Mouse (Mus musculus): ENCODE results near the gene Trp53rka. TPM values are rescaled to one million over a fixed set of nuclear protein-coding genes. Genes with fewer than 3 reads are reported as not detected.

Gene Trp53rka
- total RNA-seq, 2 experiments from 2014 or later = 13.1 to 15.8 TPM

GRCm38 (mm10) chr2:165486401-165486800, 6.7 kb downstream of the Trp53rka start:
- DNase-seq = no peak

DNA sequence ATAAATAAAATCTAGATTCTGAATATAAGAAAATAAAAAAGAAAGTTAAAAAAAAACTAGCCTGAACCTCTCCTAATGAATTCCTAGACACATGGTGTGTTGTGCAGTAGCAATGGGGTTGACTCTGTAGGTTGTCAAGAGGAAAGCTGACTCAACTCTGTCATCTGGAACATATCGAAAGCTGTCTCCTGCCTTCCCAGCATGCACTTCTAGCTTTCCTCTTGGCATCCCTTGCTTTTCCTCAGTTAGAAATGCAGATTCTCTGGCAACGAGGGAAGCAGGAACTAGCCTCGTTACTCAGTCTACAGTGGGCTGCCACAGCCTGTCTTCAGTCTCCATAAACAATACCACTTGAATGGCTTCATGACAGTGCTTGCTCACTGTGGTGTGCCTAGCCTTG, 7.3 kb downstream of the Trp53rka start:
- no peak for DNase-seq

DNA sequence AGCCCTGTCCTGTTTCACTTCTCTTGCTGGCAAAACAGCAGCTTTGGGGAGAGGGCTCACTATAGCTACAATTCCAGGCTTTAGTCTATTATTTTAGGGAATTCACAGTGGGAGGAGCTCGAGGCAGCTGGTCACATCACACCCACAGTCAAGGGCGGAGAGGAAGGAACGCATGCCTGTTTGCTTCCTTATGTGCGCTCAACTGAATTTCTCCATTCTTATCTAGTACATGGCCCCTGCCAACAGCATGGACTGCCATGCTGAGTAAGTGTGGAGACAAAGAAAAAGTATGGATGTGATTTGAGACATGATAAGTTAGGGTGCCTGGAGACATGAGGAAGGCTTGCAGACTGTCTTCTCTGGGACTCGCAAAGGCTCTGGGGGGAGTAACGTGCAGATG, 9.0 kb downstream of the Trp53rka start:
- DNase-seq = no peak

DNA sequence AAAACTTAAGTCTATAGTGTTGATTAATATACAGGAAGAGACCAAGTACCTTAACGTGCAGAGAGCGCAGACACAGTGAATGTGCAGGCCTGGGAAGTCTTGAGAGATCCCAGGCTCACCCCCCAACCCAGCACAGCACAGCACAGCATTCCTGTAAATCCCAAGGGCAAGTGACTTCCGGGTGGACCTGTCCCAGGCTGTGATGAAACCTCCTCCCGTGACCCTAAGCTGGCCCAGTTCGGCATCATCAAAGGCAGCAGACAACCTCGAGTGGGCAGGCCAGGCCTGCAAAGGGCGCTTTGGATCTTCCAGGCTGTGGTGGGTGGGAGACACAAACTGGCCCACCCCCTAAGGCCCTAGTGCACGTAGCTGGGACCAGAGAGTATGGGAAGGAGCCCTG, 11.1 kb downstream of the Trp53rka start:
- no peak for DNase-seq

- DNase-seq = no peak
Observed at GRCm38 (mm10) chr2:165475850-165476249, 17.3 kb downstream of the Trp53rka start.

GRCm38 (mm10) chr2:165475412-165475811, 17.7 kb downstream of the Trp53rka start:
- DNase-seq = no peak

DNA sequence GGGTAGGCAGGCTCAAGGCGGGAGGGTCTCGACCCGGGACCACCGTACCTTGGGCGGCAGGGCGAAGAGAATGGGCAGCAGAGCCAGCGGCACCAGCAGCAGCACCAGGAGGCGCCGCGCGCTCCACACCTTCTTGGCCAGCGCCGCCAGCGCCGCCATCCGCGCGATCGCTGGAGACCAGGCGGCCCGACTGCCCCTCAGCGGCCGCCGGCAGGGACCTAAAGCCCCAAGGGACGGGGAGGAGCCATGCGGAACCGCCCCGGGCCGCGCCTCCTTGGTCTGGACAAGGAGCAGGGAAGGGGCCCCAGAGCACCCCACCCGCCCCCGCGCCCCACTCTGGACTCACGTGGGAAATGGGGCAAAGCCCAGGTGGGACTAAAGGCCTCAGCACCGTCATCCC, 20.1 kb downstream of the Trp53rka start, which contains the start of gene Slc13a3:
Gene Slc13a3 (minus strand): TSS at position 228 of the 400 bp plus-strand sequence.
- DNase-seq = peak; percentile 15 to 17

DNA sequence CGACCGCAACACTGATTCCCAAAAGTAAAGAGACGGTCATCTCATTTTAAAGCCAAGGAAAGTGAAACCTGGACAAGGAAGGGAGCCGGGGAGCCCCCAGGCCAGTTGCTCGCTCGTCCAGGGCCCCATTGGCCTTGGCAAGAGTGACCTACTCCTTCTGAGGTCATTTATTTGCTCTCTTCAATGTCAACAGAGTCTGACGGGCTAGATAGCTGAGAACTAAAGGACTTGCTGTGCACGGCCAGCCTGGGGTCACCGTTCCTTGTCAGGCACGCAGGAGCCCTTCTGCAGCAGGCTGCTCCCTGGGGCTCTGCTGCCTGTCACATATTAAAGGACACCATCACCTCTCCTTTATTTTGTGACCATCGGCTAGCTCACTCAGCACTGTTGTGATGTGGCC, 21.2 kb downstream of the Trp53rka start:
- DNase-seq = no peak

GRCm38 (mm10) chr2:165470167-165470566, 23.0 kb downstream of the Trp53rka start:
- DNase-seq = peak in 1 of 2 experiments; percentile 36

DNA sequence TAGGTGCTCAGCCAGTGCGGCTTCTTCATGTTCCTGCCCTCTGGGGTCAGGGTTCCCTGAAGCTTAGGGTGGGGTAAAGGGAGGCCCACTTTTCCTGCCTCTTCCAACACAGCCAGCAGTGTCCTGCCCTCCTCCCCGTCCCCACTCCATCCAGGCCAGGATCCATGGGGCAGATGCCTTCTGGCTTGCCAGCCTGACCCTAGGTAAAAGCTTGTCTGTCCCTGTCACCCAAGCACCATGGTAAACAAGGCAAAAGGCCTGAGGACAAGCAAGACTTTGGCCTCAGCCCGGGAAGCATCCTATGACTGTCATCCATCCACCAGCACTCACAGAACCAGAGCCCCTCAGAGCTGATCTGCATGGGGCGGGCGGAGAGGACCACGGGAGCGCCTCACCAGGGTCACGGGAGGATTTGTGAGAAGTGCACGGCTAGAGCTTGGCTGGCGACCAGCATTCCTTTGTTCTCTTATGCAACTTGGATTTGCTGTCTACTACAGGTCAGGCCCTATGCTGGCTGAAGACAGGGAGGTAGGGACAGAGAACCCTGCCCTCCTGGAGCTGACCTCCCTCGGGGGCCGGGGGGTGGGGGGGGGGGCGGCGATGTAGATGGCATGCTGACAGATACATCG, 25.2 kb downstream of the Trp53rka start:
- DNase-seq = peak in 1 of 2 experiments; percentile 15

GRCm38 (mm10) chr2:165459663-165460062, 33.5 kb downstream of the Trp53rka start:
- DNase-seq = no peak

- no peak for DNase-seq
Observed at GRCm38 (mm10) chr2:165458189-165458588, 34.9 kb downstream of the Trp53rka start.

DNA sequence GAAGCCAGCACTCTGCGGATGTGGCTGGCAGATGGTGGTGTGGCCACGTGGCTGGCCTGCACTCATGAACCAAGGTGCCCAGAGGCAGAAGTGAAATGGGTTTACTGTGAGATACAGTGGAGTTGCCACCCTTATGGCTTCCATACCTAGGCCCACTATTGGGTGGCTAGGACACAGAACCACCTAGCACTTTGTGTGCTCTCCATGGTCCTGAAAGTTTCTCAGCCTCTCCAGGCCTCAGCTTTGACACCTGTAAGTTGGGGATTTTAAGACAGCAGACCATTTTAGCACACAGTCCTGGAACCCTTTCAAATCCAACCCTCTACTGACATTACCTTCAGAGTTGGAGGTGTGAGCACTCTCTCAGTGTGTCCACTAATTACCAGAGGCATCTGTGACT, 36.4 kb downstream of the Trp53rka start:
- DNase-seq = peak in 1 of 2 experiments; percentile 29

DNA sequence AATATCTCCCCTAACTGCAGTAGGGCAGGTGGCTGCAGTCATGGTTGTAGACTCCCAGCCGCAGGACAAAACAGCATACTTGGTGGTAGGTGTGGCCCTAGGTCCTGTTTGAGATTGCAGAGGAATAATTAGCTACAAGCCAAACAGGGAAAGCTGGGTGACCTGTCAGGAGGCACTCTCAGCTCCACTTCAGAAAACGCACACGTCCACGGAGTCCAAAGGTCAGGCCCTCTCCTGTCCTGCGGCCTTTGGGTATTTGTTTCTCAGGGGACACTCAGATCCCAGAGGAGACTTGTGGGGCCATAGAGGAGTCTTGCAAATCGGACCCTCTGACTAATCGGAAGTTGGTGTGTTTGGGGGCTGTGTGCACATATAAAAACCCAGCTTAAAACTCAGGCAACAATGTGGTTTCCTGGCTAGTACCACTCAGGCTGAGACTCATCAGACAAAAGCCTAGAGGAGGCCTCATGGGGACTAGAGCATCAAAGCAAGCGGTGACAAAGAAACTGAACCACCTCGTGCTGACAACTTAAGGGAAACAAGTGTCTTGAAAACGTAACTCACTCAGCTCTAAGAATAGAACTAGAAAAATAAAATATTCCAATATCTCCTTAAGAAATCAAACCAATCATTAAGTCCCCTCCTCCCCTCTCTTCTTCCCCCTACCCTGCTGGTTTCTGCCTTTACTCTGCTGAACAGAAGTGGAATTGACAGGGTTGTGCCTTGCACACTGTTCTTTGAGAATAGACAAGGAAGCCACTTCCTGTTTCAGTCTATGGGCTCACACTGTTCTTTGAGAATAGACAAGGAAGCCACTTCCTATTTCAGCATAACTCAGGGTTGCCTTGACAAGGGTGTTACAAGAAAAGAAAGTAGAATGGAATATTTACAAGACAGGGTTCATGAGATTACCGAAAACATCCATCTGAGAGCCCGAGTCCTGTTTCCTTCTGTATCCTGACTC, 40.1 kb downstream of the Trp53rka start:
- DNase-seq = no peak

- no peak for DNase-seq
Observed at GRCm38 (mm10) chr2:165448475-165448874, 44.6 kb downstream of the Trp53rka start.

GRCm38 (mm10) chr2:165444861-165445260, 48.3 kb downstream of the Trp53rka start:
- no peak for DNase-seq

DNA sequence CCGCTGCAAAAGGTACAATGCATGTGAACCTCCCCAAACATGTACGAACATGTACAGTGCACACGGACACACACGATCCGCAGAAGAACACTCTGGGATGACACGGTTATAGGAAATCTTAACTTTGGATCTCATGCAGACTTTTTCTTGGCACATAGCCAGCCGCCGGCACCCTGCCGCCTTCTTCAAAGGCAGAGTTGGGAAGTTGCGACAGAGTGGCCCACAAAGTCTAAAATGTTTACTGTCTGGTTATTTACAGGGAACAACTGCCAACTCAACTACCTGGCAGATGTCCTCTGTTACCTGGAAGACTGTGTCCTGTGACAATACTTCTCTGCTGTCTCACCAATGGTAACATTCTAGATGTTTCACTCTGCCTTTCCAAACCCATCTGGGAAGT, 50.1 kb downstream of the Trp53rka start:
- DNase-seq = peak; percentile 47 to 75

DNA sequence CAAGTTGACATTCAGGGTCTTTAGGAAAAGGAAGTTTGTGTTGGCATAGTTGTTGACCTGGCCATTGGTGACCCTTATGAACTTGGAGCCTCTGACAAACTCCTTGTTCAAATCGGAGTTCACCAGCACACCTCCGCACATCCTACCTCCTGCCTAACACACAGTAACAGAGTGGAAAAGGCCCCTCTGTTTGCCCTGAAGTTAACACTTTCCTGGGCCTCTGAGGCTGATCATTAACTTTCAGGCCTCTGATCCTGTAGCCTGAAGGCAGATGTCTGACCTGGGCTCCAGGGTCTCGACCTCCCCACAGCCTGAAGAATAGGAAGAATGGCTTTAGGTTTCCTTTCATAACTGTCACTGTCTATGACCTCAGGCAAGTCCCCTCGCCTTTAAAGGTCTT, 51.5 kb downstream of the Trp53rka start:
- DNase-seq = no peak

Other genes with a start within 250 kb of the Trp53rka start
- 10 to 100 TPM; 44.4 to 59.5 TPM for gene Slc35c2, start 205.5 kb downstream of the Trp53rka start, total RNA-seq (2021)
- gene Elmo2, start 166.8 kb downstream of the Trp53rka start, total RNA-seq (2021) = 10 to 100 TPM; 25.8 to 27.9 TPM
- gene Zfp663, start 124.6 kb downstream of the Trp53rka start, total RNA-seq (2021) = not detected
- gene Zfp334, start 105.1 kb downstream of the Trp53rka start, total RNA-seq (2021) = 1 to 10 TPM; 4.0 to 6.1 TPM
- under 1 TPM in 1 of 2 experiments, not detected in 1; 0.26 TPM for gene Ocstamp, start 92.9 kb downstream of the Trp53rka start, total RNA-seq (2021)
- 1 to 10 TPM in 1 of 2 experiments, under 1 TPM in 1; 0.72 to 1.3 TPM for gene Slc13a3, start 20.1 kb downstream of the Trp53rka start, total RNA-seq (2021)
- gene Slc2a10, start 10.5 kb upstream of the Trp53rka start, total RNA-seq (2021) = 1 to 10 TPM; 1.1 to 1.4 TPM
- 1 to 10 TPM; 2.5 to 3.6 TPM for gene Eya2, start 101.7 kb upstream of the Trp53rka start, total RNA-seq (2021)

All from adrenal gland, postnatal 36 days (tissue).